Mouse (Mus musculus) brain, embryonic 14.5 days (tissue): ENCODE data around the gene Gpr85.
"Not testable (repeated sequence)": the region's sequence is repeated elsewhere in the genome, so short reads cannot be mapped to it uniquely, and the experiment has no call there.

Experiments used
- CTCF ChIP-seq: fragments of 200-500 bp; IDR thresholded peaks from 2 replicates; pipeline ENCODE4 v1.5.1; 2012; ENCODE audit warnings: inconsistent platforms, mild to moderate bottlenecking, moderate library complexity, borderline replicate concordance; ENCODE audit not compliant: insufficient read depth, insufficient read length; ENCODE audit errors: extremely low read depth
- POLR2A ChIP-seq: fragments of 200-500 bp; IDR thresholded peaks from 2 replicates; pipeline ENCODE4 v1.6.1; 2012; ENCODE audit warnings: mild to moderate bottlenecking, inconsistent platforms, borderline replicate concordance; ENCODE audit not compliant: poor library complexity, insufficient read depth, insufficient read length, severe bottlenecking; ENCODE audit errors: extremely low read depth

DNA sequence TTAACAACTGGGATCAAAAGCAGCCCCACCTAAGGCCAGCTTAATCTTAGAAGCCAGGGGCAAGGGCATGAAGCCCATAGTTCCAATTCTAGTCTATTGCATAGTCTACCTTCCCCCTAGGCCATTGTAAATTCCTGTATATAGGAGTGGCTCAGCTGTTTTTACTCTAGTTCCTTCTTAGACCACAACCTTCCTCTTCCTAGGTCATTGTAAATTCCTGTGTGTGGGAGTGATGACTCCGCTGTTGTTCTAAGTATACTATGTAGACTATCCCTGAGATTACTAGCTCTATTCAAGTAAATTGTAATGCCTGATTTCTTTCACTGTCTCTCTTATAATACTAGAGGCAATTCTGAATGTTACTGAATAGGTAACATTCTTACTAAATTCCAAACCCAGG lies 6.3 kb upstream of the Gpr85 start:
- TF ChIP-seq CTCF, POLR2A: not testable (repeated sequence)
